Mouse (Mus musculus) megakaryocyte, adult 5-6 weeks (primary cell): Measurements from ENCODE around the gene Kif3a. TPM values are rescaled to one million over a fixed set of nuclear protein-coding genes. Genes with fewer than 3 reads are reported as not detected.

Source experiments
- ATAC-seq: 2 replicates; pipeline ENCODE4 v1.8.0; 2016; ENCODE audit warnings: mild to moderate bottlenecking, inconsistent platforms; ENCODE audit not compliant: poor library complexity, severe bottlenecking
- total RNA-seq, 2 experiments: library from RNA; stranded (forward) in 1 of 2; stranded (reverse) in 1 of 2; fragments of 153-499, 151-499 nt in 1 of 2; fragments of 221-1000, 200-1000 nt in 1 of 2; gene quantifications; 2 replicates each; pipeline versions ENCODE4 v1.2.3 to v1.2.4; 2015 to 2017

Gene Kif3a
- total RNA-seq, 2 experiments from 2014 or later, result 2.5 to 5.0 TPM

DNA sequence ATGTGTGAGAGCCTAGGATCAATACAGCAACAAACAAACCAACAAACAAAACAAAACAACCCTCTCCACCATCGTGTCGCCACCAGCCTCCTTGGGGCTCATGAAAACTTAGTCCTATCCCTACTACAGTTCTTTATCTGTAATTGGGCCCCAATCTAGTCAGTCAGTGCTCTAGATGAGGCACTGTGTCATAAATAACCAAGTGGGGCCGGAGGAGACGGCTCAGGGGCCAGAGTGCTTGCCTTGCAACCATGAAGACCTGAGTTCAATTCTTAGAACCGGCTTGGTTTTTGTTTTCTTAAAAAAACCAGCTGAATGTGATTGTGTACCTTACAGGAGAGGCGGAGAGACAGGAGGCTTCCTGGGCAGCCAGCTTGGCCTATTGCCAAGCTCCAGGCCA lies 48.0 kb downstream of the Kif3a start:
- no peak for ATAC-seq

DNA sequence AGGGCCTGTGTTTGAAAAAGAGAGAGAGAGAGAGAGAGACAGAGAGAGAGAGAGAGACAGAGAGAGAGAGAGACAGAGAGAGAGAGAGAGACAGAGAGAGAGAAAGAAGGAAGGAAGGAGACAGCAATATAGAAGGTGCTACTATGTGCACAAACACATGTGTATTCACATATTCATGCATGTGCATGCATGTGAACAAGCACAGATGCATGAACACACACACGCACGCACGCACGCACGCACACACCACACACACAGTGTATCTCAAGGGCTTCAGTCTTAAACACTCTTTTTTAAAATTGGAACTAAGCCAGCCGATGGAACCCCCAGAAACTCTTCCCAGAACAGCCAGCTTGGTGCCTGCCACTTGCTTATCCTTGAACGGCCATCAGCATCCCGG lies 48.4 kb downstream of the Kif3a start:
- ATAC-seq, result no peak

DNA sequence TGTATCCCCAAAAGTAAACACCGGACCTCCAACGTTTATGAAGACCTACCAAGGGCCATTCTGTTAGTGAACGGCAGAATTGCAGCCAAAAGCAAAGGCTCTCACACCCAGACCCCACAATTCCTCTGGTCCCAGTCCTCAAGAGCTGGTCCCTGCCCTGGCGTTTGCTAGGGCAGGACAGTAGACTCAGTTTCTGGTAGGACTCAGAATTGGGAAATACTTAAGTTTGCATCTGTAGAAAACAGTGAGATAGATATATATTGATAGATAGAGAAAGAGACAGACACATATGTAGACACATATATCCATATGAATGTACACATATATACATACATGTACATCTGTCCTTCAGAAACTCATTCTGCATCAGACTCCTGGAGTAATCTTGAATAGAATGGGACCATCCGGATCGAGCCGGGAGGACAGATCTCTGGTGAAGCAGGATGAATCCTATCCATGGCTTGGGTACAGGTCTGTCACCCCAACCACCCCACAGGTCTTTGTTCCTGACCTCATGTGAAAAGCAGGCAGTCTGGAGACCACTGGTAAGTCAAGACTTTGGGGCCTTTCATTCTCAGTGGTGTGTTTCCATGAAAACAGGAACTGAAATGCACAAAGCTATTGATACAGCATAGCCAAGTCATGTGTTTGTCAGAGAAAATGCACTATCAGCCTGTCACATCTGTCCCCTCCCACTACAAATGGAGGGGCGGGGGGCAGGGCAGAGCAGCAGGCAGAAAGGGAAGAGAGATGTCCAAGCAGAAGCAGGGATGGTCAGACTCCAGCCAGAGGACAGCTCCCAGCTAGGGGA lies 49.8 kb downstream of the Kif3a start:
- ATAC-seq, result peak; percentile 89

DNA sequence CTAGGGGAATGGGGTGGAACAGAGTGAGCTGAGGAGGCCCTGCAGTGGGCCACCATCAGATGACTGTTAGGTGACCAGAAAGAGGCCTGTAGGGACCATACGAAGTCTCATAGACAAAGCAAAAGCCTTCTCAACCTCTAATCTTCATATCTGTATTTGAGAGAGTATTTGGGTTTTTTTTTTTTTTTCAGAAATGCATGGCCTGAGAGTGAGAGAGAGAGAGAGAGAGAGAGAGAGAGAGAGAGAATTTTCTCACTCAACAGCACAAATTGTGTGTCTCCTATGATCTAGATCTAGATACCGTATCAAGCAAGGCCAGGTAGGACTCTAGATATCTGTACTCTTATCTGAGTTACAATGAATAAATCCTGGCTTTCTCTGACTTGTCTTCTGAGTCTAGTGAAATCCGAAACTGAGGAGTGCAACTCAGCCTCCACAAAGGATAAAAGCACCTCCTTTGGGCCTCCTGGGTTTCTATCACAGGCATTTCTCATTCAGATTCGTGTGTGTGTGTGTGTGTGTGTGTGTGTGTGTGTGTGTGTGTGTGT lies 50.5 kb downstream of the Kif3a start:
- ATAC-seq, result no peak

DNA sequence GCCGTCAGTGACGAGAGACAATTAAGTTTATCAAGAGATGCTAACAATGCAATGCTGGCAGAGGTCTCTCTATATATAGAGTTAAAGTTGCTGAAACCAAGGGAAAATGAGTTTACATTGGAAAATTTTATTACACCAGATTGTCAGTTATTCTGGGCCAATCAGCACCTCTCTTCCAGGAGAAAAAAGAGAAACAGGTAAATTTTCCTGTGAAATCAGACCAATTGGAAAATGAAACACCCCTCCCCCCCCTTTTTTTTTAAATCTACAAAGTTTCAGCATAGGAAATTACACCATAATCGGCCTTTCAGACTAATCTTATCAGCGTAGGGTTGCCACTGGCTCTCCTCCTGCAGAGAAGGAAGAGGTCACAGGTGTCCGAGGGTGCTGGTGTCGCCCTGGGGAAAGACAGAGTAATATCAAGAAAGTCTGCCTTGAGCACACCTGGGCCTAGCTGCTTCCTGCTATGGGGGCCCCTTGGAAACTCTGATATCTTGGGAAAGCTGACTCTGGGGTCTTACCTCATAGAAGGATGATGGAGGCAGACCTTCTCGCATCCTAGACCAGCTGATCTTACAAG lies 51.5 kb downstream of the Kif3a start, which contains the start of gene Il4:
Gene Il4, minus strand, starts transcription at position 51 of the 580 bp plus-strand sequence.
- no peak for ATAC-seq

DNA sequence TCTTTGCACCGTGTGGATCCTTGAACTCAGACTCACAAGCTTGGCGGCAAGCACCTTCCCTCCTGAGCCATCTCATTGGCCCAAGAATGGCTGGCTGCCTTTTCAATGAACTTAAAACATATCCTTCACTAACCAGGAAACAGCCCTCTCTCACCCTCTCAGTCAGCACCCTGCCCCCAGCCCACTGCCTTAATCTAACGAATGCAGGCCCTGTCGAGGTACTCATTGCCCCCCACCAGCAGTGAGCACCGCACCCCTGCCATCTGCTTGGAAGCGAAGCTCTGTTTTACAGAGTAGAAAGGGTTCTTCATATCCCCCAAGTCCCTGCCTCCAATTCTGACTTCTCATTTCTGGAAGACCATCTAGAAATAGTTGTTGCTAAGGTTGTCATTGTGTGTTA lies 52.2 kb downstream of the Kif3a start:
- ATAC-seq, result no peak

DNA sequence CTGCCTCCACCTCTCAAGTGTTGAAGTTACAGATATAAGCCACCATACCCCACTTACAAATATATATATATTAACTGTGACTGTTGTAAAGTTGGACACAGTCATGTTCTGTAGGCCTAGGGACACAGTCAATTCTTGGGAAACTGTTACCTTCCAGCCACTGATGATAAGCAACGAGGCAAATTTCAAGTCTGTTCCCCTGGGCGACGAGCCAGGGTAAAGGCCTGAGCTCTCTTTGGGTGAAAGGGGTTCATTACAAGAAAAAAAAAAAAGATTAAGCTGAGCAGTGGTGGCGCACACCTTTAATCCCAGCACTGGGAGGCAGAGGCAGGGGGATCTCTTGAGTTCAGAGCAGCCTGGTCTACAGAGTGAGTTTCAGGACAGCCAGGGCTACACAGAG lies 52.9 kb downstream of the Kif3a start:
- ATAC-seq, result no peak

DNA sequence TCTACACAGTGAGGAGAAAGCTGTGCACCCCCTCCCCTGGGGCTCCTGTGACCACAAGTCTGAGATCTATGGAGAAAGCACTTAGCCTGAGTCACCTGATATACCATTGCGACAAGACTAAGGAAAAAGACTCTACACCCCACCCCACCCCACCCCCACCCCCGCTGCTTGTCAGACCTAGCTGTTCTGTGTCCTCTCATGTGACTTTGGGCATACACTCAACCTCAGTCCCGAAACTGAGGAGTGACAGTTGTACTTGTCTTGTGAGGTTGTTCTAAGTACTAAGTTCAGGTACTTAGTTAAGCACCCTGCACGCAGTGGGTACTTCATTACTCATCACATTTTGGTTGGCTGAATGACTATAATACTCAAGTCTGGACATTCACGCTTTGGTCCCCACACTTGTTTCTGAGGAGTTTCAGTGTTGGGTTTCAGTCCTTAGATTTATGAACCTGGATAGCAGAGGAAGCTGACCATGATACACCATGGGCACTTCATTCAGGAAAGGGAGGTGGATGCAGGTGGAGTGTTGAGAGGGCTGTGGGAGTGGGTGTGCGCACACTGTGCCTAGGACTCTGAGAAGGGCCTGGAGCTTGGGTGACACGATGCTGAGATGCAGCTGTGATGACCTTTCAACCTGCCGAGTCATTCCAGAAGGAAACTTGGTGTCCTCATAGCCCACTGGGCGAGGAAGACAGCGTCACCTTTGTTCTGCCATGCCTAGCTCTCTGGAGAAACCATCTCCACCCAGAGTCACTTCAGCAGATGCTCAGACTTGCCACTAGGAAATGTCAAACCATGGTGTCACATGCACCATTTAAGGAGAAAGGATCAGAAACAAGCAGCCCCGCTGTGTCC lies 54.6 kb downstream of the Kif3a start:
- ATAC-seq, result no peak

DNA sequence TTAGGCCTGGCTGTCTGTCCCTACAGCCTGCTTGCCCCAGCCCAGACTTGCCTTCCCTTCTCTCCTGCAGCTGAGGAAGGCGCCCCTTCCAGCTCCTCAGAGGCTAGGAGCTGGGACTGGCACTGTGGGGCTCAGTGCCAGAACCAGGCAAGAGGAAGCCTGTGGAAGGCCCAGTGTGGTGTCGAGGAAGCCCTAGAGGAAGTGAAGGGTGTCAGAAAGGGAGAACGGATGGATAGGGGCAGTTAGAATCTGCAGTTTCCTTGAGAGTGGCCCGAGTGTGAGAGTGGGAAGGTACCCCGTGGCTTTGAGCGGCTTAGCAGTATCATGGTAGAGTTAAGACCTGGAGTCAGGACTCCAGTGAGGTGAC lies 55.2 kb downstream of the Kif3a start:
- no peak for ATAC-seq

DNA sequence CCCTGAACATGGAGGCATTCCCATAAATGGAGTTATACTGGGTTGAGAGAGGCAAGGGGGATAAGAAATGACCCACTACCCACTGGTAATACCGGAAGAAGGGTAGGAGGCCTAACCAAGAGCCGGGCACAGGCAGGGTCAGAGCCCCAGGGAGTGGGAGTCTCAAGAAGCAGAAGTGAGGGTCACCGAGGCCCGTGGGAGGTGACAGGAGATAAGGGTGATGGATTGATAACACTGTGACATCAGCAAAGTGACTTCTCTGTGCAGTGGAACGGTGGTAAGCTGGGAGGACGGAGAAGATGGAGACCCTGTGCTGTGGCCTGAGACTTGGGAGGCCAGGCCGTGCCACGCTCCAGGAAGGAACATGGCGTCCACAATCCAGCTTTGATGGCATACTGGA lies 56.4 kb downstream of the Kif3a start:
- ATAC-seq, result peak; percentile 79

DNA sequence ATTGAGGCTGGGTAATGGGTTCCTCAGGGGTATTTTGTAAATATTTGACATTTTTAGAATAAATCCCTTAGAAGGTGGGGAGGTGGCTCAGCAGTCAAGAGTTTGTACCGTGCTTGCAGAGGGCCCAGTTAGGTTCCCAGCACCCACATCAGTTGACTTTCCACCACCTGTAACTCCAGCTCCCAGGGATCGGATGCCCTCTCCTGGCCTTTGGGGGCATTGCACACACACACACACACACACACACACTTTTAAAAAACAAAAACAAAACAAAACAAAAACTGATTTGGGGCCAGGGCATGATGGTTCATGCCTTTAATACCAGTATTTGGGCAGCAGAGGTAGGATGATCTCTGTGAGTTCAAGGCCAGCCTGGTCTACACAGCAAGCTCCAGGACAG lies 56.9 kb downstream of the Kif3a start:
- no peak for ATAC-seq

DNA sequence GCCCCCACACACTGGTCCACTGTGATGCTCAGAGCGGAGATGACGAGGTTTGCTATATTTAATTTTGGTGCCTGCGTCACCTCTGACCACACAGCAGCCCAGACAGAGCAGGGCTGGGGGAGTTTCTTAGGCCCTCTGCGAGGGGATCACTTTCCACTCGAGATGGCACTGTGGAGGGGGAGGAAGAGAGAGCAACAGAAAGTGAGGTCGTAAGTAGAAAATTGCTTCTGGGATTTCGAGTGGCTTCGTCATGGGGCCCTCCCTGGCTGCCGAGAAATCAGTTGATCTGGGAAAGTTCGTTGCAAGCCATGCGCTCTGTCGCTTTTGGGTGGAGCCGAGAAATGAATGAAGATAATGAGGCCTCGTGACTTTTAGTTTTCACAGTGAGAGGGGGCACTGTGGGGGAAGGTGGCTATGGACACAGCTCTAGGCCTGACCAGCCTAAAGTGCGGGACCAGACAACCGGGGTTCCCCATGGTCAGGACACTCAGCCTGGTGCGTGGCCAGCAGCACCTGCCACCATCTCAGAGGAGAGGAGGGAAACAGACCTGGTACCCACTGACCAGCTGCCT lies 59.7 kb downstream of the Kif3a start:
- ATAC-seq, result no peak

DNA sequence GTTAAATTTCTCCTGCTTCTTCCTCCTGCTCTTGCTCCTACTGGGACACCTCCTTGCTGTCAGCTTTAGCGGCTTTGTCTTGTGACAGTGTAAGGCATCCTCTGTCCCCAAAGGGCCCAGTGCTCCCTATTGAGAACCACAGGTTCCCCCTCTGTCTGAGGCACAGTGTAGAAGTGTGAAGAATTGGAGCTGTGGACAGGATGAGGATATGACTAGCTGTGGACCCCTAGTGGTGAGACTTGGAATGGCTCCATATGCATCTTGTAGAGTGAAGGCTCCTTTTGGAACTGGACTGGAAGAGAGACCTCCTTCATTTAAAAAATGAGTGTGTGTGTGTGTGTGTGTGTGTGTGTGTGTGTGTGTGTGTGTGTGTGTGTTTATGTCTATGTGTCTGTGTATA lies 60.7 kb downstream of the Kif3a start:
- ATAC-seq, result peak; percentile 68

DNA sequence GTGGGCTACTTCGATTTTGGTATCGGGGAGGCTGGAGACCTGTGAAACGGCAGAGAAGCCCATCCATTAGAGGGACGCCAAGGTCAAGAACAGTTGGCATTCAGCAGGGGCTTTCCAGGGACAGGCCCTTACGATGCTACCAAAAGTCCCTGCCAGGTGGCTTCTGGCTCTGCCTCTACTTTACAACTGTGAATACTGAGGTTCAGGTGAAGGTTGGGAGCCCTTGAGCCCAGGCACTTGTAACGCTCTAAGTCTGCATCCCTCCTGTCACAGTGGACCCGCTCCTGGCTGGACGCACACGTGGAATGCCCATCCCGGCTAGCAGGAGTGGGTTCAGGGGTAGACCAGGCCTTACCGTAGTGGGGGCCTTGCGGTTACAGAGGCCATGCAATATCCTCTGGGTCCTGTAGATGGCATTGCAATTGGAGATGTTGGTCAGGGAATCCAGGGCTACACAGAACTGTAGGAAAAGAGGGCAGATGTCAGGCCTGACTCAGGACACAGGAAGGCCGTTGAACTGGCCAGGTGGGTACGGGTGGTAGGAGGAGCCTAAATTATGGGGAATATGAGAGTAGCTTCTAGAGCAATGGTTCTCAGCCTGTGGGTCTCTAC lies 65.0 kb downstream of the Kif3a start:
- no peak for ATAC-seq

DNA sequence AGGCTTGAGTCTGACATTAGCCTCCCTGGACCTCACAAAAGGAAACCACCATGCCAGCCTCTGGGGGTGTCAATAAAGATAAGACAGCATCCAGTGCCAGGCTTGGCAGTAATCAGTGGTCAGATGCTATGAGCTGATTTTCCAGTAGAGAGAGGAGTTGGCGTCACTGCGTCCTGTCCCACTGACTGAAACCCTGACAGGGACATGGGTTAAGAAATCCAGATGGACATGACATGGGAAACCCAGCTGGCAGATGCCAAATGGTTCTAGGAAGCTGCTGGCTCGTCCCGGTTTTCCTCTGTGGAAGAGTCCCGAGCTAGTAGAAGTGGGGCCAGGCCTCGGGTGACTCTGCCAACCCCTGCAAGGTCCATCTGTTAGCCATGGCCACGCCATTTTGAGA lies 66.5 kb downstream of the Kif3a start:
- peak; percentile 23; the same call in 1 of the 2 replicates for ATAC-seq

DNA sequence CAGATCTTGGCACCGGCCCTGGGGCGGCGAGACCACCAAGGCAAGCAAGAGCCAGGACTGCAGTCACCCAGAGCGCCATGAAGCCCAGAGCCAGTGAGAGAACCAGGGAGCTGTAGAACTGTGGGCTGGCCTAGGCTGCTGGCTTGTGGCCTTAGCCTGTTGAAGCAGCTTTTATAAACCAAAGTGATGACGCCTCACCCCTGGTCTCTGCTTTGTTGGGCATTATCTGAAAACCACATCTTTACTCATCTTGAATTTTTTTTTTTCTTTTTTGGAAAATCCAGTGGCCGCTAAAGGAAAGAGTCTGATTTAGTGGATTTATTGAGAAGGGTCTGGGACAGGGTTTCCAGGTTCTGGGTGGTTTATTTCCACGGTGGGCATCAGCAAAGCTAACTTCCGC lies 67.4 kb downstream of the Kif3a start, which contains the start of gene Il13:
Gene Il13, minus strand, starts transcription at position 147 of the 400 bp plus-strand sequence.
- no peak for ATAC-seq

DNA sequence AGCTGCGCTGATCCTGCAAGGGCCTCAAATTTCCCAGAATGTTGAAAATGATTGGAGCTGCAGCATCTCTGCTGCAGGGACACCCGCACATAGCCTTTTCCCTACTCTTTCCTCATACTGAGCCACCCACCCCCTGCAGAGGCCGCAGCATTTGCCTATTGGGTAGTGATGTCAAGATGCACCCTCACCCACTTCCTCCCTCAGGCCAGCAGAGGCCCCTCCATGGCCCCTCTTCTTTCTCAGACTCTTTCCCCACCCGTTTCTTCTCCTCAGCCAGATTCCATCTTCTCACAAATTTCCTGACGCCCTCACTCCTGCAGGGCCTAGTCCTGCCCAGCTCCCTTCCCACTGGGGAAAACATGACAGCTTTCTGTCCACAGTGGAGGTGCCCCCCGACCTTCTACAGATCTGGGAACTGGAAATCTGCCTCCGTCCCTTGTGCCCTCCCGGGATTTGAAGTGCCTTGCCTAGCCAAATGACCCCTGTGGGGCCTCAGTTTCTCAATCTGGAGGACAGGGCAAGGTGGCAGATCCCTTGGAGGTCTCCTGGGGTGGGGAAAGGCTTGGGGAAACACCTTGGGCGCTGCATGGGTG lies 68.5 kb downstream of the Kif3a start:
- no peak for ATAC-seq

DNA sequence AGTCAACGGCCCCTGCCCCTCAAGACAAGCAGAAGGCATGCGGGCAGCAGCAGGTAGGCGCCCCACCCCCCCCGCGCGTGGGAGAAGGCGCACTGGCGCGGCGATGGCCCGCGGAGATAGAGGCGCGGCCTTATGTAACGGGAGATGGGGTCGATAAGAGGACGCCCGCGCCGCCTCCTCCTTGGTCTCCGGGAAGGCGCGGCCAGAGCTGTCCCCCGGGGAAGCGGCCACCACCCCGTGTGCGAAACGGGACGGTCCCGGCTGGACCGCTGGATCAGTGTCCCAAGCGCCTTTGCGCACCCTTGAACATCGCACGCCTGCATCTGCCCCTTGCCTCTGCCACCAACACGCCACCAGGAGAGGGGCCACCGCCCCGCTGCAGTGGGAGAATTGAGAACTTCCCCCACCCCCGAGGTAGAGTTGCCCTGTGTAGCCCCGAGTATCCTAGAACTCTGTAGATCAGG lies 69.0 kb downstream of the Kif3a start:
- ATAC-seq, result peak; percentile 66

DNA sequence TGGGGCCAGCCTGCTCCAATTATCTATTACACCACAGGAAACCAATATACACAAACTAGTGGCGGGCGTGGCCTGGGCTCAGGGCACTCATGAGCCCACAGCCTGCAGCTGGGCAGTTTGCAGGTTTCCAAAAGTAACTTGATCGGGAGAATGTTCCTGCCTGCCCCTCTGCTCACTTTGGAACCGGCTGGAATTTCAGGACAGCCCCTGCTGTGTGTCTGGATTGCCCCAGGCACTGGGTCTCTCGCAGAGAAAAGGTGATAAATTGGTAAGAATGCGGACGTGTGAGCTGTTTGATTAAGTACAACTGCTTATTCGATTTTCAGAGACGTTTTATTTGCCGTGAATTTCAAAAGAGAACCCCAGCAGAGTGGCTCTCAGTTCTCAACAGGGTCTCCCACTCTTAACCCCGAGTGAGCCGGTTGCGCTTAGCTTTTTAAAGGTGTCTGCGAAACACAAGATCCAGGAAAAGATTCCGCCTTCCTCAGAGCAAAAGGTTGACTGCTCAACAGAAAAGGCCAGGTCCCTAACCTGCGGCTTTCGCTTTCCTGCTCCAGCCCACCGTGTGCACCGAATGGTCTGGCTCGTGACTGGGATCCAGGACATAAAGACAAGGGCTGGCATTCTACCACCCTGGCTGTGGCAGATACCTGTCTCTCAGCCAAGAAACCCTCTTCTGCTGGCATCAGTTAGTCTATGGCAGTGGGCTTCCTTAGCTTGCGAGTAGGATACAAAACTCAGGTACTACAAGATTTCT lies 70.0 kb downstream of the Kif3a start:
- ATAC-seq, result no peak
